Mouse (Mus musculus): ENCODE data around the gene Cks1b.
"Not testable (repeated sequence)": the region's sequence is repeated elsewhere in the genome, so short reads cannot be mapped to it uniquely, and the experiment has no call there.

DNA sequence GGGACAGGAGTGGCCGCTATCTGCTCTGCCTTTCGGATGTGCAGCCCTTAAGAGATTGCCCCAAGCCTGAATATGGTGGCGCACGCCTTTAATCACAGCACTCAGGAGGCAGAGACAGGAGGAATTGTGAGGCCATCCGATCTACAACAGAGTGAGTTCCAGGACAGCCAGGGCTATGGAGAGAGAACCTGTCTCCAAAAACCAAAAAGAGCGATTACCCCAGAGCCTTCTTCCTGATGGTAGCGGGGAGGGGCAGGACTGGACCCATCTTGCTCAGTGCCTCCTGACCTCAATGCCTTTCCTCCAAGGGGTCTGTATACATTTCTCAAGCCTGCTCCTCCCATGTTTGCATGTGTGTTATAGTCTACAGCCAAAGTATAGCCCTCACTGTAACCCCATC lies 10.8 kb upstream of the Cks1b start:
- not testable (repeated sequence) for TF ChIP-seq GATA1, TAL1 (IDR thresholded peaks at IDR 0.05; ENCODE audit: low read length)

Measured in erythroblast, embryonic 14.5 days (primary cell).